Mouse (Mus musculus) heart, embryonic 16.5 days (tissue): ENCODE results near the gene Ispd. TPM values are rescaled to one million over a fixed set of nuclear protein-coding genes. Genes with fewer than 3 reads are reported as not detected.

ENCODE experiments used
- ATAC-seq: fragments of 200-750 bp; cut with Nextera tagmentation; replicated peaks from 2 replicates; pipeline ENCODE4 v1.8.0; 2017; ENCODE audit warnings: moderate number of reproducible peaks; ENCODE audit not compliant: insufficient read depth, low FRiP score; ENCODE audit errors: extremely low read depth
- H3K27ac ChIP-seq: fragments of 300-500 bp; sonication (generic); 2 replicates; pipeline ENCODE4 v1.5.1; 2014; ENCODE audit warnings: mild to moderate bottlenecking, low read length, control low read depth, moderate library complexity
- H3K27me3 ChIP-seq: fragments of 300-500 bp; sonication (generic); 2 replicates; pipeline ENCODE4 v1.6.1; 2014; ENCODE audit warnings: low read length, mixed read lengths; ENCODE audit not compliant: control insufficient read depth, insufficient read depth
- H3K36me3 ChIP-seq: fragments of 300-500 bp; sonication (generic); 2 replicates; pipeline ENCODE4 v1.6.1; 2014; ENCODE audit not compliant: control insufficient read depth, insufficient read depth
- H3K4me1 ChIP-seq: fragments of 300-500 bp; sonication (generic); 2 replicates; pipeline ENCODE4 v1.6.1; 2014; ENCODE audit warnings: low read length, mixed read lengths; ENCODE audit not compliant: control insufficient read depth, insufficient read depth
- H3K4me2 ChIP-seq: fragments of 300-500 bp; sonication (generic); 2 replicates; pipeline ENCODE4 v1.6.1; 2014; ENCODE audit warnings: low read depth, mild to moderate bottlenecking, control low read depth, low read length
- H3K4me3 ChIP-seq: fragments of 300-500 bp; sonication (generic); 2 replicates; pipeline ENCODE4 v1.5.1; 2014; ENCODE audit warnings: mild to moderate bottlenecking, control low read depth, low read length
- H3K9ac ChIP-seq: fragments of 300-500 bp; sonication (generic); 2 replicates; pipeline ENCODE4 v1.6.1; 2014; ENCODE audit warnings: low read length, control low read depth
- H3K9me3 ChIP-seq: fragments of 300-500 bp; sonication (generic); replicated peaks from 2 replicates; pipeline ENCODE4 v1.6.1; 2016; ENCODE audit warnings: low read length; ENCODE audit not compliant: control insufficient read depth
- WGBS: fragments of 180-500 bp; shearing (Covaris S2); extraction: QIAGEN DNeasy Blood & Tissue Kit; methylation state at CpG from one replicate; pipeline ENCODE4 v1.1.7; 2014; 5-methylcytosine and 5-hydroxymethylcytosine counted together
- polyA plus RNA-seq: library from polyadenylated mRNA; unstranded; fragments of >200 nt; fragmentation: Nextera tagmentation; extraction: Ambion mirVana; gene quantifications from 2 replicates; pipeline ENCODE4 v1.2.1, GENCODE M21; 2015

The Ispd gene
- polyA plus RNA-seq, 1 experiment from 2014 or later = 9.8 TPM

- no peak overlapping the region for H3K4me2 ChIP-seq
- H3K4me3 ChIP-seq = no peak overlapping the region
- H3K36me3 ChIP-seq = no peaks in the 10 kb centered on the region
- no peaks in the 10 kb centered on the region for H3K4me1 ChIP-seq
- H3K27ac ChIP-seq = no peak overlapping the region
- no peaks in the 10 kb centered on the region for H3K27me3 ChIP-seq
- 83% methylated on average over 4 of the region's 4 CpGs for WGBS
- no peak for ATAC-seq
- no peaks in the 10 kb centered on the region for H3K9me3 ChIP-seq
- no peak overlapping the region for H3K9ac ChIP-seq
Measured at GRCm38 (mm10) chr12:36570414-36571095, 189.3 kb downstream of the Ispd start.

DNA sequence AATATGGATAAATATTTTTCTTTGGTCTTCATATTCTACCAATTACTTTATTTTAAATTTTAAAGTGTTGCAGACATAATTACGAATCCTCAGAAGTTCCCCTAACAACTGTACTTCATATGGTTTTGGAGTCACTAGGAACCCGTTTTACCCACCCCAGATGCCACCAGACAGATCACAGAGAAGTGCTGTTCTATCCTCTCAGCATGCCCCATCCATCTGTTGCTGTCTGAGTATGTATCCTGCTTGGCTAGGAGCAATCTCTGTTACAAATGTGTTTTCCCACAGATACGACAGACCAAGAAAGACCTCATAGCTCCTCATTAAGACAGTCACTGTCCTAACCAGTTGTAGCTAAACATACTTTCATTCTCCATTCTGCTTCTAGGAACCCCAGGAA lies 203.6 kb downstream of the Ispd start:
- Histone ChIP-seq H3K36me3 (no peaks in the 10 kb centered on the region), H3K9me3 (no peaks in the 10 kb centered on the region), H3K4me1 (no peaks in the 10 kb centered on the region), H3K27me3 (no peaks in the 10 kb centered on the region), H3K27ac (no peak overlapping the region), H3K4me3 (no peak overlapping the region), H3K9ac (no peak overlapping the region), H3K4me2 (no peak overlapping the region)
- WGBS = 70% methylated on average over 3 of the region's 3 CpGs
- no peak for ATAC-seq

- no peak for ATAC-seq
- no peaks in the 10 kb centered on the region for H3K27me3 ChIP-seq
- H3K4me2 ChIP-seq = no peak overlapping the region
- no peaks in the 10 kb centered on the region for H3K4me1 ChIP-seq
- H3K9ac ChIP-seq = no peak overlapping the region
- 73% methylated on average over 2 of the region's 2 CpGs for WGBS
- H3K4me3 ChIP-seq = no peak overlapping the region
- no peaks in the 10 kb centered on the region for H3K36me3 ChIP-seq
- no peaks in the 10 kb centered on the region for H3K9me3 ChIP-seq
- H3K27ac ChIP-seq = no peak overlapping the region
Measured at GRCm38 (mm10) chr12:36597539-36598250, 216.4 kb downstream of the Ispd start.

- H3K36me3 ChIP-seq = no peaks in the 10 kb centered on the region
- WGBS = 69% methylated on average over 7 of the region's 7 CpGs
- no peaks in the 10 kb centered on the region for H3K27me3 ChIP-seq
- H3K4me2 ChIP-seq = no peak overlapping the region
- no peak for ATAC-seq
- no peak overlapping the region for H3K27ac ChIP-seq
- H3K4me1 ChIP-seq = no peaks in the 10 kb centered on the region
- no peak overlapping the region for H3K9ac ChIP-seq
- H3K9me3 ChIP-seq = no peaks in the 10 kb centered on the region
- no peak overlapping the region for H3K4me3 ChIP-seq
Measured at GRCm38 (mm10) chr12:36621960-36622736, 240.9 kb downstream of the Ispd start.

DNA sequence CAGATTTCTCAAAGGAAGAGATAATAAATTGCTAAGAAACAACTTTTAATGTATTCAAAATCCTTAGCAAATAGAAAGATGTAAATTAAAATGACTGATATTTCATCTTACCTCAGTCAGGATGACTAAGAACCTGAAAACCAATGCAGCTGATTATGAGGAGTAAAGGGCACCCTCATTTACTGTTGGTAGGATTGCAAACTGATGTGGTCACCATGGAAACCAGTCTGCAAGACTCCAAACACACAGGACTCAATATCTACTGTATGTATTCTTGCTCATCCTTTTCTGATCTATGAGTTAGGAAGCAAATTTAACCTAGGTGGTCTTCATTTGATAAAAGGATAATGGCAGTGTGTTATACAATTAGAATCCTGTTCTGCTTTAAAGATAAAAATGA lies 246.0 kb downstream of the Ispd start:
- no peak for ATAC-seq
- Histone ChIP-seq H3K9me3 (no peaks in the 10 kb centered on the region), H3K4me3 (no peak overlapping the region), H3K4me1 (no peaks in the 10 kb centered on the region), H3K27me3 (no peaks in the 10 kb centered on the region), H3K36me3 (no peaks in the 10 kb centered on the region), H3K4me2 (no peak overlapping the region), H3K9ac (no peak overlapping the region), H3K27ac (no peak overlapping the region)

DNA sequence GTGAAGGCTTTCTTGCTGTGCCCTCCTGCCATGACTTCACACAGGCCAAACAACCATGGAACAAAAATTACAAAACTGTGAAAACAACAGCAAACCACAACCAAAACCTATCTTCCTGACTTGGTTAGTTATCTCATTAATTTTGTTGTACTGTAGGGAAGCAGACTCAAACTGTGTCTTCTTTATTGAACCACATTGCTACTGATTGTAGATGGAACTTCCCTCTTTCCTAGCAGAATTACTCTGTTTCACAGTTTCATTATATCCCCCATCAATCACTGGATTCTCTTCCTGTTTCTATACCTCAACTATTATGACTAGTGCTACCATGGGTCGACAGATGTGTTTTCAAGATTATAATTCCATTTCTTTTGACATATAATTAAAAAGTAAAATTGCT lies 251.2 kb downstream of the Ispd start:
- 76% methylated on average over 1 of the region's 1 CpGs for WGBS
- no peak overlapping the region for H3K4me2 ChIP-seq
- no peak overlapping the region for H3K9ac ChIP-seq
- no peaks in the 10 kb centered on the region for H3K4me1 ChIP-seq
- no peak for ATAC-seq
- H3K27ac ChIP-seq = no peak overlapping the region
- no peak overlapping the region for H3K4me3 ChIP-seq
- H3K36me3 ChIP-seq = no peaks in the 10 kb centered on the region
- H3K9me3 ChIP-seq = no peaks in the 10 kb centered on the region
- H3K27me3 ChIP-seq = no peaks in the 10 kb centered on the region

GRCm38 (mm10) chr12:36647514-36647913 lies 266.3 kb downstream of the Ispd start:
- no peaks in the 10 kb centered on the region for H3K36me3 ChIP-seq
- 85% methylated on average over 4 of the region's 4 CpGs for WGBS
- H3K4me2 ChIP-seq = no peak overlapping the region
- H3K27ac ChIP-seq = no peak overlapping the region
- no peak overlapping the region for H3K4me3 ChIP-seq
- no peak overlapping the region for H3K9ac ChIP-seq
- ATAC-seq = no peak
- no peaks in the 10 kb centered on the region for H3K4me1 ChIP-seq
- no peaks in the 10 kb centered on the region for H3K9me3 ChIP-seq
- no peaks in the 10 kb centered on the region for H3K27me3 ChIP-seq

- Histone ChIP-seq H3K4me2 (no peak overlapping the region), H3K36me3 (no peaks in the 10 kb centered on the region), H3K27ac (no peak overlapping the region), H3K4me1 (no peaks in the 10 kb centered on the region), H3K9me3 (no peaks in the 10 kb centered on the region), H3K9ac (no peak overlapping the region), H3K4me3 (no peak overlapping the region), H3K27me3 (no peaks in the 10 kb centered on the region)
- no peak for ATAC-seq
- 53% methylated on average over 7 of the region's 7 CpGs for WGBS
Measured at GRCm38 (mm10) chr12:36662496-36662895, 281.2 kb downstream of the Ispd start.

DNA sequence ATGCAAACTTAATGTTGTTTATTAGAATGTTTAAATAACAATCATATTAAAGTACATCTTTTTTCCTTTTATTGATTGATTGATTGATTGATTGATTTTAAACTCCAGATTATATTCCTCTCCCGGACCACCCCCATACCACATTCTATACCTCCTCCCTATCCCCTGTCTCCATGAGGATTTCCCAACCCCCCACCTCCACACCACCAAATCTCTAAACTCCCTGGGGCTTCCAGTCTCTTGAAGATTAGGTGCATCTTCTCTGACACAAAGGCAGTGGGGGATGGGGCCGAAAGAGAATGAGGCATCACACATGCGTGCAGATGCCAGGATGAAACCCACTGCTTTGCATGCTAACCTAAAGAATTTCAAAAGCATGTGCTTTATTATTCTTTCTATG lies 283.5 kb downstream of the Ispd start:
- no peak overlapping the region for H3K9ac ChIP-seq
- H3K27me3 ChIP-seq = no peaks in the 10 kb centered on the region
- no peaks in the 10 kb centered on the region for H3K36me3 ChIP-seq
- no peak for ATAC-seq
- H3K4me3 ChIP-seq = no peak overlapping the region
- no peaks in the 10 kb centered on the region for H3K9me3 ChIP-seq
- no peaks in the 10 kb centered on the region for H3K4me1 ChIP-seq
- H3K27ac ChIP-seq = no peak overlapping the region
- H3K4me2 ChIP-seq = no peak overlapping the region
- WGBS = 70% methylated on average over 3 of the region's 3 CpGs
